ENCODE assay signal across 16 mouse cellular contexts in genomic region chr10:83850881-83851280, GRCm38 (mm10).
DNase-seq lines count a peak whose midpoint lies in the region; ATAC-seq and TF ChIP-seq lines count a peak whose summit lies in the region.
"Had no signal": no experiment of that assay in that cellular context is flagged by ENCODE, and none has a peak within 500 bp of the region (broad histone marks: within the 10 kb centered on the region; RNA-seq: fewer than 3 reads in every experiment).

No protein-coding gene starts in this region.

- H3K4me3 ChIP-seq in forebrain, embryonic 12.5 days (replicated peaks), result no peak overlapping the region
- no peak overlapping the region for H3K4me3 ChIP-seq in forebrain, postnatal 0 days (ENCODE audit: low read depth, low read length)
- no peak overlapping the region for H3K4me3 ChIP-seq in lung, embryonic 14.5 days (ENCODE audit: low read depth, low read length)
- no peak overlapping the region for H3K4me3 ChIP-seq in hindbrain, embryonic 14.5 days (replicated peaks; ENCODE audit: low read length)
- H3K4me3 ChIP-seq: embryonic facial prominence, embryonic 13.5 days; forebrain, embryonic 13.5 days had no signal

- no peaks in the 10 kb centered on the region for H3K9me3 ChIP-seq in forebrain, embryonic 12.5 days
- no peaks in the 10 kb centered on the region for H3K9me3 ChIP-seq in forebrain, postnatal 0 days (ENCODE audit: low read length)
- no peaks in the 10 kb centered on the region for H3K9me3 ChIP-seq in lung, embryonic 14.5 days (ENCODE audit: low read depth, low read length)
- H3K9me3 ChIP-seq in hindbrain, embryonic 14.5 days (ENCODE audit: control insufficient read depth, low read length), result no peaks in the 10 kb centered on the region
- H3K9me3 ChIP-seq: embryonic facial prominence, embryonic 13.5 days; forebrain, embryonic 13.5 days had no signal

- no peak overlapping the region for H3K27ac ChIP-seq in forebrain, embryonic 12.5 days
- no peak overlapping the region for H3K27ac ChIP-seq in forebrain, postnatal 0 days (ENCODE audit: low read depth, low read length)
- H3K27ac ChIP-seq in lung, embryonic 14.5 days (ENCODE audit: low read depth), result no peak overlapping the region
- H3K27ac ChIP-seq in hindbrain, embryonic 14.5 days, result no peak overlapping the region
- H3K27ac ChIP-seq: embryonic facial prominence, embryonic 13.5 days; forebrain, embryonic 13.5 days; liver, embryonic 14.5 days had no signal

- H3K9ac ChIP-seq in forebrain, embryonic 12.5 days, result no peak overlapping the region
- no peak overlapping the region for H3K9ac ChIP-seq in forebrain, postnatal 0 days
- no peak overlapping the region for H3K9ac ChIP-seq in lung, embryonic 14.5 days
- H3K9ac ChIP-seq in hindbrain, embryonic 14.5 days, result no peak overlapping the region
- H3K9ac ChIP-seq: embryonic facial prominence, embryonic 13.5 days; forebrain, embryonic 13.5 days; liver, embryonic 14.5 days had no signal

- no peak for DNase-seq in forebrain, postnatal 0 days
- peak; percentile 11 for DNase-seq in lung, embryonic 14.5 days
- no peak for DNase-seq in lung, postnatal 14 days
- peak; percentile 35 for DNase-seq in Muller cell, postnatal 12 days (ENCODE audit: inconsistent ontology term)
- DNase-seq in hindbrain, embryonic 14.5 days (ENCODE audit: low spot score), result peak; percentile 39
- no peak for DNase-seq in cerebellum, adult 9-11 months
- no peak for DNase-seq in cerebellum, postnatal 14 days
- DNase-seq: cerebellum, adult 8-10 months; gastrocnemius, postnatal 14 days; thymus, postnatal 14 days had no signal

- WGBS in forebrain, embryonic 12.5 days, result 74% methylated on average over 4 of the region's 4 CpGs
- WGBS in forebrain, postnatal 0 days, result 69% methylated on average over 4 of the region's 4 CpGs
- WGBS in lung, embryonic 14.5 days, result 67% methylated on average over 4 of the region's 4 CpGs
- 38% methylated on average over 4 of the region's 4 CpGs for WGBS in hindbrain, embryonic 14.5 days

- no peak overlapping the region for H3K4me2 ChIP-seq in forebrain, embryonic 12.5 days
- no peak overlapping the region for H3K4me2 ChIP-seq in forebrain, postnatal 0 days (ENCODE audit: low read depth)
- no peak overlapping the region for H3K4me2 ChIP-seq in lung, embryonic 14.5 days
- H3K4me2 ChIP-seq in hindbrain, embryonic 14.5 days (replicated peaks), result no peak overlapping the region
- H3K4me2 ChIP-seq: embryonic facial prominence, embryonic 13.5 days; forebrain, embryonic 13.5 days; heart, embryonic 11.5 days had no signal

- no peaks in the 10 kb centered on the region for H3K36me3 ChIP-seq in forebrain, embryonic 12.5 days (replicated peaks)
- no peaks in the 10 kb centered on the region for H3K36me3 ChIP-seq in forebrain, postnatal 0 days (ENCODE audit: insufficient read depth)
- no peaks in the 10 kb centered on the region for H3K36me3 ChIP-seq in lung, embryonic 14.5 days (ENCODE audit: insufficient read depth)
- no peaks in the 10 kb centered on the region for H3K36me3 ChIP-seq in hindbrain, embryonic 14.5 days (replicated peaks; ENCODE audit: control insufficient read depth, insufficient read depth)
- H3K36me3 ChIP-seq: embryonic facial prominence, embryonic 13.5 days had no signal

- TF ChIP-seq CTCF in forebrain, postnatal 0 days (IDR thresholded peaks at IDR 0.05; ENCODE audit: low read depth), result no peak
- no peak for TF ChIP-seq CTCF in lung, embryonic 14.5 days (IDR thresholded peaks at IDR 0.05; ENCODE audit: low read depth)

- H3K27me3 ChIP-seq in forebrain, embryonic 12.5 days, result no peaks in the 10 kb centered on the region
- H3K27me3 ChIP-seq in forebrain, postnatal 0 days (ENCODE audit: insufficient read depth, low read length), result no peaks in the 10 kb centered on the region
- no peaks in the 10 kb centered on the region for H3K27me3 ChIP-seq in lung, embryonic 14.5 days (ENCODE audit: insufficient read depth, low read length)
- H3K27me3 ChIP-seq in hindbrain, embryonic 14.5 days (ENCODE audit: control insufficient read depth, insufficient read depth, low read length), result no peaks in the 10 kb centered on the region
- H3K27me3 ChIP-seq: forebrain, embryonic 13.5 days; Patski had no signal

- peaks cover 3% of the 10 kb centered on the region; the same call in 1 of the 2 replicates for H3K4me1 ChIP-seq in forebrain, embryonic 12.5 days
- no peaks in the 10 kb centered on the region for H3K4me1 ChIP-seq in forebrain, postnatal 0 days (ENCODE audit: insufficient read depth)
- 0 out of 2 replicates have a peak, but pooled peaks cover 5% of the 10 kb centered on the region for H3K4me1 ChIP-seq in lung, embryonic 14.5 days (ENCODE audit: insufficient read depth)
- H3K4me1 ChIP-seq in hindbrain, embryonic 14.5 days (replicated peaks; ENCODE audit: control insufficient read depth, insufficient read depth, low read length), result no peaks in the 10 kb centered on the region
- H3K4me1 ChIP-seq: forebrain, embryonic 13.5 days had no signal

- peak; percentile 39; the same call in 1 of the 2 replicates for ATAC-seq in forebrain, embryonic 12.5 days (ENCODE audit: low FRiP score)
- no peak for ATAC-seq in forebrain, postnatal 0 days
- no peak for ATAC-seq in lung, embryonic 14.5 days (ENCODE audit: insufficient read depth)
- ATAC-seq in hindbrain, embryonic 14.5 days (ENCODE audit: low FRiP score), result peak; percentile 51; the same call in 1 of the 2 replicates
- ATAC-seq: forebrain, embryonic 13.5 days; Patski had no signal

Comparison
In these comparisons a context has a peak if more than half of its experiments do, and no peak if none do; other contexts are left out.
1. ATAC-seq: peak in forebrain, embryonic 12.5 days (single experiment) and hindbrain, embryonic 14.5 days (single experiment); none in forebrain, postnatal 0 days (single experiment) and lung, embryonic 14.5 days (single experiment).
2. DNase-seq: peak in lung, embryonic 14.5 days (single experiment), Muller cell, postnatal 12 days (single experiment) and hindbrain, embryonic 14.5 days (single experiment); none in forebrain, postnatal 0 days (single experiment), lung, postnatal 14 days (single experiment), cerebellum, adult 9-11 months (single experiment) and cerebellum, postnatal 14 days (0 of 2).